Mouse (Mus musculus) embryonic facial prominence, embryonic 10.5 days (tissue): ENCODE measurements around the gene Mcrip2. TPM values are rescaled to one million over a fixed set of nuclear protein-coding genes. Genes with fewer than 3 reads are reported as not detected.

Experiments
- DNase-seq: peaks from one replicate; pipeline ENCODE4 v3.0.0-alpha.2; 2017; ENCODE audit warnings: low spot score
- H3K27ac ChIP-seq: fragments of 300-500 bp; sonication (generic); replicated peaks from 2 replicates; pipeline ENCODE4 v1.5.1; 2016; ENCODE audit warnings: mild to moderate bottlenecking
- H3K27me3 ChIP-seq: fragments of 300-500 bp; sonication (generic); replicated peaks from 2 replicates; pipeline ENCODE4 v1.6.1; 2016; ENCODE audit warnings: low read depth, mild to moderate bottlenecking; ENCODE audit not compliant: poor library complexity, severe bottlenecking
- H3K36me3 ChIP-seq: fragments of 300-500 bp; sonication (generic); replicated peaks from 2 replicates; pipeline ENCODE4 v1.6.1; 2016; ENCODE audit warnings: mild to moderate bottlenecking, moderate library complexity
- H3K4me1 ChIP-seq: fragments of 300-500 bp; sonication (generic); 2 replicates; pipeline ENCODE4 v1.6.1; 2016
- H3K4me3 ChIP-seq: fragments of 300-500 bp; sonication (generic); 2 replicates; pipeline ENCODE4 v1.5.1; 2016; ENCODE audit warnings: mild to moderate bottlenecking, moderate library complexity
- H3K9me3 ChIP-seq: fragments of 300-500 bp; sonication (generic); 2 replicates; pipeline ENCODE4 v1.6.1; 2016; ENCODE audit warnings: mild to moderate bottlenecking
- WGBS: fragments of 180-500 bp; shearing (Covaris S2); methylation state at CpG from one replicate; pipeline ENCODE4 v1.1.7; 2016; 5-methylcytosine and 5-hydroxymethylcytosine counted together
- polyA plus RNA-seq: library from polyadenylated mRNA; unstranded; fragments of >200 nt; fragmentation: Nextera tagmentation; extraction: Ambion mirVana; gene quantifications from 2 replicates; pipeline ENCODE4 v1.2.1, GENCODE M21; 2016

Mcrip2 gene
- polyA plus RNA-seq = 17.3 and 20.2 TPM in 2 replicates

GRCm38 (mm10) chr17:25868601-25869191 lies at the start of gene Mcrip2:
TSS of gene Mcrip2 (minus strand) at chr17:25868764.
- no peaks in the 10 kb centered on the region for H3K27me3 ChIP-seq
- H3K4me3 ChIP-seq = peak within 1 kb of the TSS; percentile 92
- under 1% methylated on average over 24 of the region's 24 CpGs for WGBS
- DNase-seq = peak; percentile 85
- peaks cover 33% of the 10 kb centered on the region for H3K4me1 ChIP-seq
- H3K27ac ChIP-seq = peak within 1 kb of the TSS; percentile 80
- H3K36me3 ChIP-seq = peaks cover 4% of the 10 kb centered on the region; the same call in 1 of the 2 replicates
- H3K9me3 ChIP-seq = no peaks in the 10 kb centered on the region

GRCm38 (mm10) chr17:25918037-25918750 lies 49.6 kb upstream of the Mcrip2 start:
- no peak overlapping the region for H3K27ac ChIP-seq
- DNase-seq = no peak
- H3K27me3 ChIP-seq = no peaks in the 10 kb centered on the region
- peaks cover 35% of the 10 kb centered on the region for H3K4me1 ChIP-seq
- peak overlapping the region; percentile 93 for H3K4me3 ChIP-seq
- H3K9me3 ChIP-seq = no peaks in the 10 kb centered on the region
- WGBS = 84% methylated on average over 9 of the region's 9 CpGs
- peaks cover 26% of the 10 kb centered on the region for H3K36me3 ChIP-seq

DNA sequence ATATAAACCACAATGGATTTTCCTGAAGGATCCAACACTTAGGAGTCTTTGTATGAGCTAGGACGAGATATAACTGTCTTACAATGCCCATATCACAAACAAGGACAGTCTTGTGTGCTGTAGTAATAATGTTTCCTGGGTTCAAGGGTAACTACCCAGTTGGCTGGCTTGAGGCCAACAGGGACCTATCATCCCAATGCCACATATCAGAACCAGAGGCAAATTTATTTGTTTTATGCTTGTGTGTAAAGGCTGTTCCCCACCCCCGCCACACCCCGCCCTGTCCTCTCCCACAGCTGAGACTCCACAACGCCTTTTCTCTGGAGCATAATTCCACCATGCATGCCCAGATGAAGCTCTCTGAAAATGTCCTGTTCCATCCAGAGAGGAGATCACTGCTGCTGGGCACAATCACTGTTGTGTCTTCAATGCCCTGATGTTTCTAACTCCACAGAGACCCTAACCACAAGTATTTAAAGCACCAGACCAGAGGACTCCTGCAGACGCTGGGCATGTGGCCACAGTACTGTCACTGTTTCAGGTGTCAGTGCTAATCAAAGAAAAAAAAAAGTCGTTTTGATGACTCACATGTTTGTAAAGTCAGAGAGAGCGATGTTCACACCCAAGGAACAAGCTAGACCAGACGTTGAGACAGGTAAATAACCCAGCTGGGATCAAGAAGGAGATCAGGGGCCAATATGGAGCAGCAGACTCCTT lies 48.5 kb upstream of the Mcrip2 start:
- no peaks in the 10 kb centered on the region for H3K27me3 ChIP-seq
- no peak for DNase-seq
- no peaks in the 10 kb centered on the region for H3K9me3 ChIP-seq
- H3K27ac ChIP-seq = no peak overlapping the region
- peaks cover 35% of the 10 kb centered on the region for H3K4me1 ChIP-seq
- H3K4me3 ChIP-seq = peak overlapping the region; percentile 93; the same call in 1 of the 2 replicates
- 88% methylated on average over 8 of the region's 8 CpGs for WGBS
- peaks cover 30% of the 10 kb centered on the region for H3K36me3 ChIP-seq

- Histone ChIP-seq H3K27ac (no peak overlapping the region), H3K36me3 (peaks cover 36% of the 10 kb centered on the region), H3K9me3 (no peaks in the 10 kb centered on the region), H3K4me1 (peaks cover 22% of the 10 kb centered on the region), H3K4me3 (no peak overlapping the region), H3K27me3 (no peaks in the 10 kb centered on the region)
- no peak for DNase-seq
- 92% methylated on average over 4 of the region's 4 CpGs for WGBS
Observed at GRCm38 (mm10) chr17:25914295-25914694, 45.7 kb upstream of the Mcrip2 start.

GRCm38 (mm10) chr17:25913877-25914275 lies 45.3 kb upstream of the Mcrip2 start:
- H3K4me1 ChIP-seq = peaks cover 19% of the 10 kb centered on the region
- H3K9me3 ChIP-seq = no peaks in the 10 kb centered on the region
- no peaks in the 10 kb centered on the region for H3K27me3 ChIP-seq
- DNase-seq = no peak
- H3K27ac ChIP-seq = no peak overlapping the region
- H3K36me3 ChIP-seq = peaks cover 36% of the 10 kb centered on the region
- WGBS = 90% methylated on average over 1 of the region's 1 CpGs
- no peak overlapping the region for H3K4me3 ChIP-seq

DNA sequence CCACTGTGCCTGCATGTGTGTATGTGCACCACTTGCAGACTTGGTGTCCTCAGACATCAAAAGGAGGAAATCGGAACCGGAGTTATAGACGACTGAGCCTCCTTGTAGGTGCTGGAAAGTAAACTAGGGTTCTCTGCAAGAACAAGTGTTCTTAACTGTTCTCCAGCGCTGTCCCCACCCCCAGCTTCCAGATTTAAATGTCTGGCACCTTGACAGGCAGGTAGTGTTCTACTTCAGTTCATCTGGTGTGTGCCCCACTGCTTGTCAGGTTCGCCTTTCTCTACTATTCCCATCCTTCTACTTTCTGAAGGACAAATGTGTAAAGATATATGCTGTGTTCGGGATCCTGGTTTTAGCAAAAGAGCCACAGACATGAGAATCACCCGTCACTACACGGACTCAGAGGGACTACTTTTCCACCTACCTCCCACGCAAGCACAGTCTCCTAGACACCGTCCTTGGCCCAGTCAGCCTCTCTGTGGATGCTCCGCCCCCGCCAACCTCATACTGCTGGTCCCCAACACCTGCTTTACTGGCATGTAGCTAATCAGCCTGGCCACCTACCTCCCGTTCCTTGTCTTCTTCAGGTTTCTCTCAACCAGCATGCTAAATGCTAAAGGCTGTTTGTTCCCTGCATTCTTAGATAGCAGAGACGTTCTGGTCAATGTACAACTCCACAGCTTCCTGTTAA lies 44.8 kb upstream of the Mcrip2 start:
- H3K9me3 ChIP-seq = no peaks in the 10 kb centered on the region
- DNase-seq = no peak
- H3K4me1 ChIP-seq = peaks cover 14% of the 10 kb centered on the region
- H3K27ac ChIP-seq = no peak overlapping the region
- 89% methylated on average over 14 of the region's 14 CpGs for WGBS
- no peak overlapping the region for H3K4me3 ChIP-seq
- H3K27me3 ChIP-seq = no peaks in the 10 kb centered on the region
- peaks cover 36% of the 10 kb centered on the region for H3K36me3 ChIP-seq

GRCm38 (mm10) chr17:25911816-25912215 lies 43.3 kb upstream of the Mcrip2 start:
- peaks cover 26% of the 10 kb centered on the region for H3K36me3 ChIP-seq
- H3K27ac ChIP-seq = no peak overlapping the region
- H3K4me3 ChIP-seq = no peak overlapping the region
- H3K27me3 ChIP-seq = no peaks in the 10 kb centered on the region
- no peak for DNase-seq
- H3K9me3 ChIP-seq = no peaks in the 10 kb centered on the region
- H3K4me1 ChIP-seq = 0 out of 2 replicates have a peak, but pooled peaks cover 4% of the 10 kb centered on the region
- WGBS = 89% methylated on average over 4 of the region's 4 CpGs

GRCm38 (mm10) chr17:25907640-25908039 lies 39.1 kb upstream of the Mcrip2 start:
- Histone ChIP-seq H3K27ac (no peak overlapping the region), H3K27me3 (no peaks in the 10 kb centered on the region), H3K4me3 (no peak overlapping the region), H3K4me1 (no peaks in the 10 kb centered on the region), H3K9me3 (no peaks in the 10 kb centered on the region), H3K36me3 (peaks cover 18% of the 10 kb centered on the region)
- 88% methylated on average over 2 of the region's 2 CpGs for WGBS
- DNase-seq = no peak

DNA sequence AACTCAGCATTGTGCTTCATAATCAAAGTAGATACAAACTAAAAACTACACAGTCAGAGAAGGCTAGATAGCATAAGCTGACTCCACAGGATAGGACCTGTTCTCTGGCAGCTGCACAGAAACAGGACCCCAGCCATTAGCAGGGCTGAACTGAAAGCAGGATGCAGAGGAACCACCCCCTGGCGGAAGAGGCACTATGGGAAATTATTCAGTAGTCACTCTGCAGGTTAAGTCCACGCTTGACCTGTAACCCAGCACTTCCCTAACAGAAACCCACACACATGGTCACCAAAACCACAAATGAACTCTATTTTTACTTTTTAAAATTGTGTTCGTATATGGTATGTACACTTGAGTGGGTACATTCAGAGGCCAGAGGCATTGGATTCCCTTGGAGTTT lies 34.5 kb upstream of the Mcrip2 start:
- Histone ChIP-seq H3K36me3 (peaks cover 28% of the 10 kb centered on the region), H3K4me3 (no peak overlapping the region), H3K9me3 (no peaks in the 10 kb centered on the region; the same call in 1 of the 2 replicates), H3K4me1 (no peaks in the 10 kb centered on the region), H3K27me3 (no peaks in the 10 kb centered on the region), H3K27ac (no peak overlapping the region)
- 86% methylated on average over 3 of the region's 3 CpGs for WGBS
- DNase-seq = no peak

GRCm38 (mm10) chr17:25900193-25900592 lies 31.6 kb upstream of the Mcrip2 start:
- no peak overlapping the region for H3K4me3 ChIP-seq
- H3K27me3 ChIP-seq = no peaks in the 10 kb centered on the region
- no peaks in the 10 kb centered on the region; the same call in 1 of the 2 replicates for H3K9me3 ChIP-seq
- H3K27ac ChIP-seq = no peak overlapping the region
- 92% methylated on average over 1 of the region's 1 CpGs for WGBS
- H3K36me3 ChIP-seq = peaks cover 18% of the 10 kb centered on the region
- peaks cover 18% of the 10 kb centered on the region for H3K4me1 ChIP-seq
- DNase-seq = no peak

GRCm38 (mm10) chr17:25895891-25896290 lies 27.3 kb upstream of the Mcrip2 start:
- no peaks in the 10 kb centered on the region for H3K27me3 ChIP-seq
- DNase-seq = peak; percentile 39
- H3K4me1 ChIP-seq = peaks cover 25% of the 10 kb centered on the region
- H3K27ac ChIP-seq = peak overlapping the region; percentile 55; the same call in 1 of the 2 replicates
- H3K9me3 ChIP-seq = no peaks in the 10 kb centered on the region; the same call in 1 of the 2 replicates
- peaks cover 15% of the 10 kb centered on the region for H3K36me3 ChIP-seq
- H3K4me3 ChIP-seq = no peak overlapping the region
- 56% methylated on average over 12 of the region's 12 CpGs for WGBS

- DNase-seq = no peak
- Histone ChIP-seq H3K4me3 (no peak overlapping the region), H3K4me1 (peaks cover 25% of the 10 kb centered on the region), H3K36me3 (peaks cover 11% of the 10 kb centered on the region), H3K27me3 (no peaks in the 10 kb centered on the region), H3K27ac (peak overlapping the region; percentile 55; the same call in 1 of the 2 replicates), H3K9me3 (no peaks in the 10 kb centered on the region; the same call in 1 of the 2 replicates)
- WGBS = 20% methylated on average over 2 of the region's 2 CpGs
Observed at GRCm38 (mm10) chr17:25895415-25895814, 26.9 kb upstream of the Mcrip2 start.
